Mouse (Mus musculus): Measurements from ENCODE around the gene Rab40c.
A peak's percentile ranks its signal among the peaks of the same experiment; 100 is the strongest.

Gene Rab40c

GRCm38 (mm10) chr17:25895415-25895814 lies 24.1 kb downstream of the Rab40c start:
- no peak for DNase-seq

DNA sequence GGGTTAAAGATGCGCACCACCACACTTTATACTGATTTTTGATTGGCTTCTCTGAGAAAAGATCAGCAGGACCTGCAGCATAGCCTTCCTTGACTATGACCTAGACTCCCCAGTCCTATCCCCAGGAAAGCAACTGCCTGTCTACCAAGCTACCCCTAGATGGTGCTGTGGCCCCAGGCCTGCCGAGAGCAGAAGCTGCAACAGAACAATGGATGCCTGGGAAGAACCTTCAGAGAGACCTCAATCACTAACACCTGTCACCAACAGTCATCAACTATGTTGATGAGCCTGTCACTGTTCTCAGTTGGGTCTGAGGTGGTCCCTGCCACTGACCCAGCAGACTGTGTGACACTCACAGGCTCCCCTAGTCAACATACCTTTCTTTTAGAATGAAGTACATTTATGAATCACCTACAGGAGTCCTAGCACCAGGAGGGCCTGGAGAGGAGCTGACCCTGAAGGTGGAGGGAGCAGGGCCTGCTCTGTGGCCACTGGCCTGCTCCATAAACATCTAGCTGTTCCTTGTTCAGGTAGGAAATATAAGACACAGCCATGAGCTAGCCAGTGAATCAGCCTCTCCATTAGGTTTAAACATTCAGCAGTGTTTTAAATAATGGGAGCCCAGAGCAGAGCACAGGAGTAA lies 25.4 kb downstream of the Rab40c start:
- DNase-seq = peak; percentile 84

GRCm38 (mm10) chr17:25888837-25889236 lies 30.7 kb downstream of the Rab40c start:
- DNase-seq = no peak

GRCm38 (mm10) chr17:25887467-25887866 lies 32.1 kb downstream of the Rab40c start:
- no peak for DNase-seq

- DNase-seq = no peak
Observed at GRCm38 (mm10) chr17:25886806-25887205, 32.7 kb downstream of the Rab40c start.

- no peak for DNase-seq
Observed at GRCm38 (mm10) chr17:25885636-25886035, 33.9 kb downstream of the Rab40c start.

DNA sequence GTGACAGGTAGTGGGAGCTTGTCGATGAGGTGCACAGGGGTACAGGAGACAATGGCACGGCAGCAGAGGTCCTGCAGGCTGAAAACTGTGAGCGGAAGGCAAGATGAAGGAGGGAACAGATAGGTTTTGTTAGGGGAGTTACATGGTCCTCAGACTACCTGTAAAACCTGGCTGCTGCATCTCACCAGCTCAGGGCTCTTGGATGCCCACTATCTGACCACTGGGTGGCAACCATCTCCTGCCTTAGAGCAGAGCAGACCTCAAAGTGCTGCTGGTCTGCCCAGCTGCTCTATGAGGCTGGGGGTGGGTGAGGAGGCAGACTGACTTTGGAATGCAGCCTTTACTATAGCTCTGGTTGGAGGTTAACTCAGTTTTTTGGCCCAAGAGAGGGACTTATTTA lies 35.7 kb downstream of the Rab40c start:
- no peak for DNase-seq

GRCm38 (mm10) chr17:25883268-25883667 lies 36.3 kb downstream of the Rab40c start:
- no peak for DNase-seq

GRCm38 (mm10) chr17:25882306-25882705 lies 37.2 kb downstream of the Rab40c start:
- DNase-seq = no peak

DNA sequence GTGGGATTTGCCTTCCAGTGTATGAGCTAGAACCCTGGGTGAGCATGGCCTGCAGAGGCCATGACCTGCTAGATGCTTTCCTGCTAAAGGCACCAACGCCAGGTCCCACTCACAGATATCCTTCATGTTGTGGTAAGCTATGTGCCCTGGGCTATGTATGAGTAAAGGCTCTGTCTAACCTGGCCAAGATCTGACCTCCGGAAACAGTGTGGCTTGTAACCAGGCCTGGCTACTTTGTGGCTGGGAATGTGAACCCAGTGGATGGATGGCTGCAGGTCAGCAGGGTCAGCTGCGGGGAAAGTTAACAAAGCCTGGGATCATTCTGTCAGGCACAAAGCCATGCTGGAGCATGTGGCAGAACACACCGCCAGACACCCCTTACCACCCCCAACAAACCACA lies 37.8 kb downstream of the Rab40c start:
- no peak for DNase-seq

DNA sequence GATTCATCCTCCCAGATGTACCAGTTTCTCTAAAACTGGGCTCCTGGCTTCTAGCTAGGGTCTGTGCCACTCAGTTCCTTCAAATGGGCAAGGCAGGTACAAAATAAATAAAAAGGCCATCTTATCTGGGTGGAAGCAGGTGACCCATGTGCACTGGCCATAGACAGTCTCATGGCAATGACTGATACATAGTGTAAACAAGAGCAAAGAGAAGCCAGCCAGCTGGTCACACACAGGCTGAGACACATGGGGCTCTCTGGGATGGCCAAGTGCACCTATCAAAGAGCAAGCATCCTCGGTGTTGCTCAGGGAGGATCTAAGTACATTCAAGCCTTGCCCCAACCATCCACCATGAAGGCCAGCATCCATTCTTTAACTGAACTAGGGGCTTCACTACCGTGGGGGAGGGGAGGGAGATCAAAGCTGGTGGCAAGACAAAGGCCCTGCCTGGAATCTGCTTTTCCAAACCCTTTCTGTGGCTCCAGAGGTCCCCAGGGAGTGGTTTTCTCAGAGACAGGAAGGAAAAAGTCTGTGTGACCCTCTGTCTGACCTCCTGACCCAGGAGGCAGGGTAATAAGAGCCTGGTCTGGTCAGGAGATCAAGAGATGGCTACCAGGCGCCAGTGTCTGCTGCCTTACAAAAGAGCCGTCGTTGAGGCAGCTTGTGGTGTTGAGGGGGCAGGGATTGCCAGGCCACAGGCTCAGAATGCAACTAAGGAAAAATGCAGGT lies 38.5 kb downstream of the Rab40c start:
- DNase-seq = no peak

DNA sequence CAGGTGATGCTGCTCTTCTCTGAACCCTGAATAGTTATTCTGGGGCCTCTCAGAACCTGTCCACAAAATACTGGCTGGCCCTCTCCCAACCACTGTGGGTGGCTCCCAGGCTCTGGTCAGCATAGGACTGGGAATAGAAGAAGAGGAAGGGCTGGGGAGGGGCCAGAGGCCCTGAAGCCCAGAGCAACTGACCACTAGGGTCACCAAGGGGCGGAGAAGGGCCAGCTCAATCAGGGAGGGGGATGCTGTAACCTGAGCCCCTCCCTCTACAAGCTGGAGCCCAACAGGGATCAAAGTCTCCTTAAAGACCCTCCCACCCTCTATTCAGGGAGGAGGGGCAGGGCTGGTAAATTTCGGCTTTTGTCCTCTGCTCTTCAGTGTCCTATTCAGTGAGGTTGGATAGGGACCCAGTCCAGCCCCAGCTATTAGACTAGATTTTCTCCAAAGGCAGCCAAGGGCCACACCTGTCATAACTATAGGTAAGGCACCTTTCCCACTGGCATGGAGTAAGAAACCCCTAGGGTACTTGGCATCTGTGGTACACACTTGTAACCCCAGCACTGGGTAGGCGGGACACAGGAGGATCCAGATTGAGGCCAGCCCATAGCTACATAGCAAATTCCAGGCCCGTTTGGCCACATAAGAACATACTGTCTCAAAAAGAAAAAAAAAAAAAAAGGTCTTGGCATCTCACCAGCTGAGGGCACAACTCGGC lies 39.2 kb downstream of the Rab40c start, which contains the start of gene Wfikkn1:
Gene Wfikkn1 (minus strand): TSS at position 663 of the 715 bp plus-strand sequence.
- no peak for DNase-seq

DNA sequence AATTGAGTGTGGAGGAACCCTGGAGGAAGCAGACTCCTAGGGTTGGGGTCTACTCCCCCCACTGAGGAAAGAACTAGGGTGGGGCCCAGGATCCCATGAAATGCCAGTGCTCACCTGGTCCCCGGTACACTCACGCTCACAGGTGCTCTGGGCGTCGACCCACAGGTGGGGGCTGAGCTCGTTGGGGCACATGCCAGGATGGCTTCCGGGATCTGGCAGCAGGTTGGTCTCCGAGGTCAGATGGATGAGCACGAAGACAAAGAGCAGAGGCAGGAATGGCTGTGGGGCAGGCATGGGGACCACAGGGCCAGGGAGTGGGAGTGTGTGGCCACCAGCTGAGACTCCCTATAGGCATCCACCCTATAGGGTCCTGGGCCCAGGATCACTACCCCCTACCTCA lies 39.8 kb downstream of the Rab40c start:
- no peak for DNase-seq

GRCm38 (mm10) chr17:25879261-25879660 lies 40.3 kb downstream of the Rab40c start:
- DNase-seq = no peak

DNA sequence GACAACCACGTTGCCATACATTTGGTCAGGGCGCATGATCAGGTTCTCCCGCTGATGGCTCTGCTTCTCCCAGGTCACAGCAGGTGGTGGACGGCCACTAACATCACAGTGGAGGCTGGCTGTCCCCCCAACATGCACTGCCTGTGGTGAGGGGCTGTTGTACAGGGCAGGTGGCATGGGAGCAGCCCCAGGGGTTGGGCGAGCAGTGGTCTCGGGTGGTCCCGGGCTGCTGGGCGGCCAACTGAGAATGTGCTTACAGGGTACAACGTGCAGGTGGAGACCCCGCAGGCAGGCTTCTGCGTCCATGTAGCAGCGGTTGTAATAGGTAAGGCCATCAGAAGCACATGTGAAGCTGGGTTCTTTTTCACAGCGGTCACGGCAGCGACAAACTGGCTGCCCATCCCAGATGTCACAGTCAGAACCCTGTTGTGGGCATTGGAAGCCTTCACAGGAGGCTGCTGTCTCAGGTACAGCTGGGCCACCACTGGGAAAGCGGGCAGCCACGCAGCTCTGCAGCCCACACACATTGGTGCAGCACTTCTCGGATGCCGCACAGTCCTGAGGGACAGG lies 40.8 kb downstream of the Rab40c start:
- DNase-seq = no peak

DNA sequence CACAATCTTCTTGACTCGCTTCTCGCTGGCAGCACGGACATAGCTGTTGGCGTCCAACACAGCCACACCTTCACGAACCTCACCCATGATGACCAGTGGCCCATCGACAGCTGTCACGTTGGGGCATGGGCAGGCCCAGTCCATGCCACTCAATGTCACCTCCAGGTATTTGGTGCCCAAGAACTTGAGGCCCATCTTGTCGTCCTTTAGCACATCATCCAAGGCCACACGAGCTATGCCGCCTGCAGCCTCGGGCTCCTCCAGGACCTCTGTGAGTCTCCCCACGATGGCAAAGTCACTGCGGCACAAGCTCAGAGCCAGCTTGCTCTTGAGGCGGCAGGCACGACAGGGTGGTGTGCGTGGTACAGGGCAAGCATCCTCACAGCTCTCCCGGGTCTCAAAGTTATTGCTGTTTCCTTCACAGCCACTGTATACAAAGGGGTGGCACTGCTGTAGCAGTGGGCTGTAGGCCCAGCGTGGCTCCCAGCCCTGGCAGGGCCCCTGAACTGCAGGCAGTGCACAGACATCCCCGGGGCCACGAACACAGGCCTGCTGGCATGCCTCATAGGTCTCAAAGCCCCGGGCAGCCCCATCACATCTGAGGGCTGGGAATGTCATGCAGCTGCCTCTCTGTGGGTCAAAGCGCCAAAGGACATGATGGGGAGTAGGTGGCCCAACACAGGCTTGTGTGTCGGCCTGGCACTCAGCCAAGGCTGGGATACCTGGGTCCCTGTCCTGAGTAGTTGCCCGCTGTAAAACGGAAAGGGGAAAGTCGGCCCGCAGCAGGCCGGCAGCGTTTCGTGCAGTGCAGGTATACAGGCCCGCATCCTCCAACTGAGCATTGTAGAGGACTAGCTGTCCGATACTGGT lies 41.6 kb downstream of the Rab40c start:
- no peak for DNase-seq

DNA sequence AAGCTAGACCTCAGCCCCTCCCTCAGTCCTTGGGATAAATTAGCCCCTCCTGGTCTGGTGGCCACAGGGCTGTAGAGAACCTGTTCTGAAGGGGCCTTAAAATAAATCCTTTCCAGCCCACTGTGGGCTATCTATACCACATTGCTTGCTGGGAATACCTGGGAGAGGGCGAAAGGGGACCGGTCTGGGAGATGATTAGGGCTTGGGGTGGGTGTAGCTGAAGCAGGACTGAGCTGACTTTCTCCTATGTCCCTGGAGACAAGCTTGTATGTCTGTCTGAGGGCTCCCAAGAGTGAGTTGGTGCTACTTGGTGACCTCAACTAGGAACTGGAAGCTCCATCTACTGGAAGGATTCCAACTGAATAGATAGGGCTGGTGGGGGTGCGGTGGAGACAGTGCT lies 42.5 kb downstream of the Rab40c start:
- no peak for DNase-seq

DNA sequence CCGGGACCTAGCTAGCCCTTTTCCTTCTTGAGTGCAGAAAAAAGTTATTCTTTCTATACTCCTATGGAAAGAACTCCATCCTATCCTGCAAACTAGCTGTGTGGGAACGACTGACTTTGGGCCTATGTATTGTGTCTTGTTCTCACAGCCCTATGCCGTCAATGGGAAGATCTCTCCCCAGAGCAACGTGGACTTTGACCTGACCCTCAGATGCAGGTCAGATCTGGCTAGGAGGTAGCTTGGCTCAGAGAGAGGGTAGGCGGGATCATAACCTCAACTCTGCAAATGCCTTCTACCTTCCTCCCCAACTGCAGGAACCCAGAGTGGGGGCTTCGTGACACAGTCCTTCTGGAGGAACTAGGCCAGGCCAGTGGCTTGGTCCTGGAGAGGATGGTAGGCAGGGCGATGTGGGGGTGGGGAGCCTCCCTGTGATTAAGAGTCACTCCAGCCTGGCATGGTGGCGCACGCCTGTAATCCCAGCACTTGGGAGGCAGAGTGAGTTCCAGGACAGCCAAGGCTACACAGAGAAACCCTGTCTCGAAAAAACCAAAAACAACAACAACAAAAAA lies 43.1 kb downstream of the Rab40c start:
- no peak for DNase-seq

DNA sequence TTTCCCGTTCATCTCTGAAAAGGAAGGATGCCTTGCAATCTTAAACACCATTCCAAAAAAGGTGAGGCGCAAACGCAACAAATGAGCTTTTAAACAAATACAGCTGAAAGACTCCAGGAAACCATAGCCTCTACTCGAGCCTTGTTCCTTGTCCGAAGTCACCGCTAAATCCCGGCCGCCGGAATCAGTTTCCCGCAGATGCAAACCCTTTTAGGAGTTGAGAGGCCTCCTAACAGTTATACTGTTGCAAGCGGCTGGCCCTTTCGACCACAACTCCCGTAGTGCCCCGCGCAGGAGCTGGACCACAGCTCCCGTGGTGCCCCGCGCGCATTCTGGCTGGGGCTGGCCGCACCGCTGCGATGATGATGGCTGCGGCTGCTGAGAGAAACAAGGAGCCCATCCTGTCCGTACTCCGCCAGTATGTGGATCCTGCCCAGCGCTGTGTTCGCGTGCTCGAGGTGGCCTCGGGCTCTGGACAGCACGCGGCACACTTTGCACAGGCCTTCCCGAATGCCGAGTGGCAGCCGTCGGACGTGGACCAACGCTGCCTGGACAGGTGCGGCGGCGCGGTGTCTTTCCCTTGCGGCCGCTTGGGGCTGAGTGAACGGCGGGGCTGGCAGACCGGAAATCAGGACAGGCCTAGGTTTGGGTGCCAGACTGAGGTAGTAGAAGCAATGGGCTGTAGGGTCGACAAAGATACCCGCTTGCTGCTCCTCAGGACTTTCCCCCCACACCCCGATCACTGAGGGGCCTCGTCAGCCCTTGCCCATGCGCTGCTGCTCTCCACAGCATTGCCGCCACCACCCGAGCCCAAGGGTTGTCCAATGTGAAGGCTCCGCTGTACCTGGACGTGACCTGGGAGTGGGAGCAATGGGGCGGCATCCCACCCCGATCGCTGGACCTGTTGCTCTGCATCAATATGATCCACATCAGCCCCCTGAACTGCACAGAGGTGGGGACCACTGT lies 44.1 kb downstream of the Rab40c start:
- peak; percentile 90 for DNase-seq

DNA sequence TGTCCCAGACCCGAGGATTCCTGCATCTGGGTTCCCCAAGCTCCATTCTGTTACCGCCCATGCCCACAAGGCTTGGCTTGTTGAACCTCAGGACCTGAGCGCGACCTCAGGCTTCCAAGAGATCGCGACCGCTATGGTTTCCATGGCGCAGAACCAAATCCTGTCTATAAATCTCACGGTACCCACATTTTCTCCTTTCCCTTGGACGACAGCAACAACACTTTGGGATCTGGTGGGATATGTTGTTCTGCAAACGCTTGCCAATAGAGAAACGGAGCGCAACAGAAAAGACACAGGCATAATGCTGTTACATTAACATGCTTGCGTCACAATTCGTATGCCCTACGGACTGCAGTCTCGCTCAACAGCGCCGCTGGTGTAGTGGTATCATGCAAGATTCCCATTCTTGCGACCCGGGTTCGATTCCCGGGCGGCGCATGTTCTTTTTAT lies 44.8 kb downstream of the Rab40c start, which contains the start of gene Mettl26:
Gene Mettl26 (plus strand): TSS at position 354 of the 450 bp plus-strand sequence.
- DNase-seq = peak; percentile 96

Measured in cerebellum, adult 9-10 months (tissue).